In the genomic region with DNA sequence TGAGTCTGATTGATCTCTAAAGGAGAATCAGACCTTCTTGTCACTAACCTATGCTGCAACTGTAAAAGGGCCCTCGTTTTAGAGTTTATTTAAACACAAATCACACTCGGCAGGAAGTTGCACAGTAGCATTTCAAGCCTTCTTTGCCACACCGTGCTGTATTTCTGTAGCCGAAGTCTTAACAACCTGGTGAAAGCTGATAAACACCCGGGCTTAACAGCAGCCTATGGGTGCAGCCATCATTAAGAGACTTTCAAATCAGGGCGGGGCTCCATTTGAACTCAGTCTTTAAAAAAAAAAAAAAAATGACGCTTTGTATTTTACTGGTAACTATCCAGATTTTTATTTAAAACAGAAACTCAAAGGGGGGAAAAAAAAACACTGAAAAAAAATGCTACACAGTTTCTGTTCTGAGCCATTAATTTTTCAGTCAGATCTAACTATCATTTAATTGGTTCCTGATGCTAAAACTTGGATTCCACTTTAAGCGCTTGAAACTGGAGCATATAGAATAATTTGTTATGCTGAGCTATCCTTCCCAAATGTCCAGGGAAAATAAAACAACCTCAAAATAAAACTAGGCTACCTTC, we compare ENCODE assay signal across 28 mouse cellular contexts. TPM values are rescaled to one million over a fixed set of nuclear protein-coding genes. Genes with fewer than 3 reads are reported as not detected.
DNase-seq lines count a peak whose midpoint lies in the region; ATAC-seq and TF ChIP-seq lines count a peak whose summit lies in the region.
"Had no signal": no experiment of that assay in that cellular context is flagged by ENCODE, and none has a peak within 500 bp of the region (broad histone marks: within the 10 kb centered on the region; RNA-seq: fewer than 3 reads in every experiment).

No protein-coding gene starts in this region.

- peaks cover 5 to 6% of the 10 kb centered on the region in 2 experiments; a peak in 3 of 4 replicates for H3K4me1 ChIP-seq in heart, embryonic 14.5 days (ENCODE audit: control insufficient read depth in 2 of 2, insufficient read depth in 2 of 2, low read length in 2 of 2)
- no peaks in the 10 kb centered on the region for H3K4me1 ChIP-seq in stomach, embryonic 14.5 days (ENCODE audit: control insufficient read depth, insufficient read depth, low read length)
- H3K4me1 ChIP-seq in stomach, postnatal 0 days (replicated peaks; ENCODE audit: control insufficient read depth, insufficient read depth), result no peaks in the 10 kb centered on the region
- no peaks in the 10 kb centered on the region for H3K4me1 ChIP-seq in intestine, postnatal 0 days (replicated peaks; ENCODE audit: control insufficient read depth, insufficient read depth, low read length)
- H3K4me1 ChIP-seq: limb, embryonic 15.5 days; liver, embryonic 13.5 days; midbrain, embryonic 10.5 days; stomach, embryonic 15.5 days had no signal

- no peaks in the 10 kb centered on the region for H3K36me3 ChIP-seq in heart, embryonic 14.5 days (ENCODE audit: control insufficient read depth, insufficient read depth, low read length)
- H3K36me3 ChIP-seq in stomach, embryonic 14.5 days (ENCODE audit: control insufficient read depth, insufficient read depth, low read length), result no peaks in the 10 kb centered on the region
- H3K36me3 ChIP-seq in stomach, postnatal 0 days (ENCODE audit: control insufficient read depth, insufficient read depth, low read length), result no peaks in the 10 kb centered on the region
- no peaks in the 10 kb centered on the region for H3K36me3 ChIP-seq in intestine, postnatal 0 days (ENCODE audit: control insufficient read depth, insufficient read depth)
- H3K36me3 ChIP-seq: embryonic facial prominence, embryonic 12.5 days; heart, embryonic 15.5 days; limb, embryonic 15.5 days; liver, embryonic 13.5 days; midbrain, embryonic 10.5 days; neural tube, embryonic 13.5 days; stomach, embryonic 15.5 days had no signal

- no peaks in the 10 kb centered on the region for H3K9me3 ChIP-seq in heart, embryonic 14.5 days (ENCODE audit: control insufficient read depth, low read length)
- H3K9me3 ChIP-seq in stomach, embryonic 14.5 days (ENCODE audit: control insufficient read depth, low read depth, low read length), result no peaks in the 10 kb centered on the region
- no peaks in the 10 kb centered on the region for H3K9me3 ChIP-seq in stomach, postnatal 0 days (ENCODE audit: control insufficient read depth, low read length)
- H3K9me3 ChIP-seq in intestine, postnatal 0 days (ENCODE audit: control insufficient read depth), result no peaks in the 10 kb centered on the region
- H3K9me3 ChIP-seq: embryonic facial prominence, embryonic 12.5 days; heart, embryonic 15.5 days; limb, embryonic 15.5 days; liver, embryonic 13.5 days; midbrain, embryonic 10.5 days; neural tube, embryonic 13.5 days; stomach, embryonic 15.5 days had no signal

- TF ChIP-seq CTCF in stomach, postnatal 0 days (IDR thresholded peaks at IDR 0.05; ENCODE audit: low read depth), result no peak
- no peak for TF ChIP-seq CTCF in intestine, postnatal 0 days (IDR thresholded peaks at IDR 0.05; ENCODE audit: low read depth)

- no peak for DNase-seq in heart, postnatal 36 days
- no peak for DNase-seq in stomach, postnatal 0 days (ENCODE audit: low spot score)
- DNase-seq in adrenal gland, postnatal 25 days, result no peak
- DNase-seq in cerebellum, adult 9-10 months, result no peak
- DNase-seq: adrenal gland, postnatal 14 days; cerebellum, adult 11-12 months; cerebellum, postnatal 10 days; forebrain, postnatal 0 days; kidney, adult 8-10 months; liver, embryonic 13.5 days; lung, adult 18-20 months; lung, postnatal 10 days; thymus, postnatal 14 days had no signal

- intact Hi-C loops in heart, postnatal 36 days (cut with DNase I), result no loop called here

- no peak overlapping the region for H3K9ac ChIP-seq in heart, embryonic 14.5 days (ENCODE audit: low read length)
- H3K9ac ChIP-seq in stomach, embryonic 14.5 days (replicated peaks; ENCODE audit: low read depth, low read length), result no peak overlapping the region
- H3K9ac ChIP-seq in stomach, postnatal 0 days (ENCODE audit: low read length), result no peak overlapping the region
- no peak overlapping the region for H3K9ac ChIP-seq in intestine, postnatal 0 days (ENCODE audit: low read depth, low read length)
- H3K9ac ChIP-seq: embryonic facial prominence, embryonic 12.5 days; forebrain, postnatal 0 days; heart, embryonic 15.5 days; hindbrain, embryonic 14.5 days; limb, embryonic 15.5 days; liver, embryonic 13.5 days; neural tube, embryonic 13.5 days; stomach, embryonic 15.5 days had no signal

- H3K27me3 ChIP-seq in heart, embryonic 14.5 days (ENCODE audit: control insufficient read depth, insufficient read depth, low read length), result no peaks in the 10 kb centered on the region
- H3K27me3 ChIP-seq in stomach, embryonic 14.5 days (ENCODE audit: control insufficient read depth, insufficient read depth, low read length), result no peaks in the 10 kb centered on the region
- no peaks in the 10 kb centered on the region for H3K27me3 ChIP-seq in stomach, postnatal 0 days (ENCODE audit: control insufficient read depth, insufficient read depth, low read length)
- H3K27me3 ChIP-seq in intestine, postnatal 0 days (replicated peaks; ENCODE audit: control insufficient read depth, insufficient read depth, low read length), result no peaks in the 10 kb centered on the region; the same call in 1 of the 2 replicates
- H3K27me3 ChIP-seq: embryonic facial prominence, embryonic 12.5 days; heart, embryonic 15.5 days; limb, embryonic 15.5 days; liver, embryonic 13.5 days; neural tube, embryonic 13.5 days; stomach, embryonic 15.5 days had no signal

- TF ChIP-seq EP300 in stomach, postnatal 0 days (optimal IDR thresholded peaks at IDR 0.05), result no peak

- H3K4me3 ChIP-seq in heart, embryonic 14.5 days (ENCODE audit: control insufficient read depth in 1 of 2, insufficient read depth in 1 of 2, low read depth in 1 of 2, low read length in 2 of 2), result no peak overlapping the region
- no peak overlapping the region for H3K4me3 ChIP-seq in stomach, embryonic 14.5 days (ENCODE audit: low read depth, low read length)
- no peak overlapping the region for H3K4me3 ChIP-seq in stomach, postnatal 0 days (ENCODE audit: low read depth, low read length)
- no peak overlapping the region for H3K4me3 ChIP-seq in intestine, postnatal 0 days (ENCODE audit: low read depth, low read length)
- H3K4me3 ChIP-seq: embryonic facial prominence, embryonic 12.5 days; erythroblast, embryonic 14.5 days; heart, embryonic 15.5 days; limb, embryonic 15.5 days; liver, embryonic 13.5 days; midbrain, embryonic 10.5 days; neural tube, embryonic 13.5 days; stomach, embryonic 15.5 days had no signal

- no peak for ATAC-seq in heart, embryonic 14.5 days (ENCODE audit: insufficient number of reproducible peaks, insufficient read depth, low FRiP score, low read depth)
- 0 out of 2 replicates have a peak, but pooled peaks have one; percentile 42 for ATAC-seq in stomach, embryonic 14.5 days (ENCODE audit: insufficient number of reproducible peaks, insufficient read depth, low FRiP score, low read depth)
- no peak for ATAC-seq in stomach, postnatal 0 days (ENCODE audit: low FRiP score, low TSS enrichment)
- ATAC-seq in intestine, postnatal 0 days, result no peak
- ATAC-seq: CD4-positive, CD25-positive, alpha-beta regulatory T cell, adult 4 months; forebrain, postnatal 0 days; inflammation-experienced regulatory T-cells, adult 6 months had no signal

- WGBS in heart, embryonic 14.5 days, result 26% methylated on average over 8 of the region's 8 CpGs
- WGBS in stomach, embryonic 14.5 days, result 37% methylated on average over 8 of the region's 8 CpGs
- 38% methylated on average over 8 of the region's 8 CpGs for WGBS in stomach, postnatal 0 days
- 27% methylated on average over 8 of the region's 8 CpGs for WGBS in intestine, postnatal 0 days

- no peak overlapping the region for H3K27ac ChIP-seq in heart, embryonic 14.5 days (replicated peaks in 1 of 2; ENCODE audit: control insufficient read depth in 1 of 2, insufficient read depth in 1 of 2, low read depth in 2 of 2, low read length in 2 of 2)
- H3K27ac ChIP-seq in stomach, embryonic 14.5 days (ENCODE audit: low read length), result no peak overlapping the region
- H3K27ac ChIP-seq in stomach, postnatal 0 days (replicated peaks), result no peak overlapping the region
- H3K27ac ChIP-seq in intestine, postnatal 0 days (ENCODE audit: low read depth, low read length), result no peak overlapping the region
- H3K27ac ChIP-seq: embryonic facial prominence, embryonic 12.5 days; heart, embryonic 15.5 days; hindbrain, embryonic 14.5 days; kidney, postnatal 0 days; limb, embryonic 15.5 days; liver, embryonic 13.5 days; midbrain, embryonic 10.5 days; neural tube, embryonic 13.5 days; stomach, embryonic 15.5 days had no signal

- peak overlapping the region; percentile 24; the same call in 1 of the 2 replicates for H3K4me2 ChIP-seq in heart, embryonic 14.5 days (ENCODE audit: low read length)
- H3K4me2 ChIP-seq in stomach, embryonic 14.5 days (replicated peaks; ENCODE audit: low read depth, low read length), result no peak overlapping the region
- no peak overlapping the region for H3K4me2 ChIP-seq in stomach, postnatal 0 days (replicated peaks; ENCODE audit: low read depth)
- H3K4me2 ChIP-seq in intestine, postnatal 0 days (replicated peaks; ENCODE audit: low read depth), result 0 out of 2 replicates have a peak overlapping the region, but pooled peaks have one; percentile 17
- H3K4me2 ChIP-seq: embryonic facial prominence, embryonic 12.5 days; heart, embryonic 15.5 days; hindbrain, embryonic 14.5 days; limb, embryonic 15.5 days; liver, embryonic 13.5 days; neural tube, embryonic 13.5 days; stomach, embryonic 15.5 days had no signal

RNA-seq across cellular contexts. Expression of a gene that starts 48.5 kb away (rescaled TPM):
- 19.4 and 25.5 TPM in 2 replicates for polyA plus RNA-seq in heart, embryonic 14.5 days (2014; fragmentation: Nextera tagmentation; extraction: Ambion mirVana)
- total RNA-seq in heart, postnatal 36 days (2021), result 1 to 10 TPM in 1 of 2 experiments, under 1 TPM in 1; 0.43 to 1.1 TPM
- 24.2 and 24.7 TPM in 2 replicates for polyA plus RNA-seq in stomach, embryonic 14.5 days (2014; fragmentation: Nextera tagmentation; extraction: Ambion mirVana)
- 9.7 and 10.8 TPM in 2 replicates for polyA plus RNA-seq in stomach, postnatal 0 days (2015; fragmentation: Nextera tagmentation; extraction: Ambion mirVana)
- polyA plus RNA-seq in intestine, postnatal 0 days (2015; fragmentation: Nextera tagmentation; extraction: Ambion mirVana), result 12.3 and 18.3 TPM in 2 replicates
- 0.21 and 0.71 TPM in 2 replicates for total RNA-seq in adrenal gland, postnatal 25 days (2021)
- total RNA-seq: adrenal gland, postnatal 14 days; left cerebral cortex, postnatal 10 days had no signal
- polyA plus RNA-seq: erythroblast, embryonic 14.5 days had no signal

Comparison
In these comparisons a context has a peak if more than half of its experiments do, and no peak if none do; other contexts are left out.
1. H3K4me2 ChIP-seq: peak in heart, embryonic 14.5 days (single experiment) and intestine, postnatal 0 days (single experiment); none in stomach, embryonic 14.5 days (single experiment) and stomach, postnatal 0 days (single experiment).